Mouse (Mus musculus): ENCODE measurements around the gene Mdfic.

- no peak for TF ChIP-seq CTCF (IDR thresholded peaks at IDR 0.05; ENCODE audit: low read depth)
- TF ChIP-seq EP300 (IDR thresholded peaks at IDR 0.05; ENCODE audit: low read depth), result no peak
Measured at GRCm38 (mm10) chr6:15752160-15752559, 31.7 kb downstream of the Mdfic start.
